Mouse (Mus musculus) B cell, adult 67 days (primary cell): ENCODE measurements around the gene Nudt6. TPM values are rescaled to one million over a fixed set of nuclear protein-coding genes. Genes with fewer than 3 reads are reported as not detected.

Source experiments
- total RNA-seq, 2 experiments: library from RNA; stranded (reverse); gene quantifications; 4 replicates each; pipeline ENCODE4 v1.2.4; 2023

Nudt6 gene
- 10 to 100 TPM; 15.3 to 27.8 TPM for total RNA-seq

GRCm38 (mm10) chr3:37420072-37420471, at the start of gene Nudt6:
Gene Nudt6, minus strand, starts transcription at chr3:37420211.

GRCm38 (mm10) chr3:37419458-37419991, 486 bp downstream of the Nudt6 start, which contains the start of gene Spata5:
Gene Spata5, plus strand, starts transcription at chr3:37419896.

Other genes starting within 250 kb of the Nudt6 start
- gene Il21, start 187.6 kb downstream of the Nudt6 start, total RNA-seq, result not detected
- 1 to 10 TPM; 1.6 to 2.7 TPM for gene Bbs12, start 107.7 kb downstream of the Nudt6 start, total RNA-seq
- gene Cetn4, start 107.5 kb downstream of the Nudt6 start, total RNA-seq, result under 1 TPM in 1 of 2 experiments, not detected in 1; 0.26 TPM
- gene Fgf2, start 71.9 kb downstream of the Nudt6 start, total RNA-seq, result not detected
- gene Spata5, start 315 bp downstream of the Nudt6 start, total RNA-seq, result 10 to 100 TPM; 91.0 to 95.1 TPM
- under 1 TPM; 0.92 to 0.93 TPM for gene Spry1, start 219.7 kb upstream of the Nudt6 start, total RNA-seq